Mouse (Mus musculus): Measurements from ENCODE around the gene Hlx. TPM values are rescaled to one million over a fixed set of nuclear protein-coding genes. Genes with fewer than 3 reads are reported as not detected.
A peak's percentile ranks its signal among the peaks of the same experiment; 100 is the strongest.

Gene Hlx
- polyA plus RNA-seq, 1 experiment from 2014 or later, result 4.8 TPM

GRCm38 (mm10) chr1:184718261-184719120 lies 13.9 kb downstream of the Hlx start:
- Histone ChIP-seq H3K27ac (replicated peaks) (no peak overlapping the region), H3K4me3 (0 out of 2 replicates have a peak overlapping the region, but pooled peaks have one; percentile 4), H3K27me3 (ENCODE audit: low read depth, poor library complexity, severe bottlenecking) (peaks cover 100% of the 10 kb centered on the region), H3K36me3 (no peaks in the 10 kb centered on the region), H3K9me3 (replicated peaks) (no peaks in the 10 kb centered on the region), H3K4me1 (peaks cover 17% of the 10 kb centered on the region)
- under 1% methylated on average over 41 of the region's 41 CpGs for WGBS
- peak; percentile 59 for DNase-seq (ENCODE audit: low spot score)

- peak; percentile 30 for DNase-seq (ENCODE audit: low spot score)
- WGBS, result under 1% methylated on average over 12 of the region's 12 CpGs
Measured at GRCm38 (mm10) chr1:184717691-184718200, 14.7 kb downstream of the Hlx start.

GRCm38 (mm10) chr1:184717016-184717568 lies 15.3 kb downstream of the Hlx start:
- peaks cover 100% of the 10 kb centered on the region for H3K27me3 ChIP-seq (ENCODE audit: low read depth, poor library complexity, severe bottlenecking)
- no peak overlapping the region for H3K27ac ChIP-seq (replicated peaks)
- WGBS, result 1% methylated on average over 18 of the region's 18 CpGs
- DNase-seq (ENCODE audit: low spot score), result peak; percentile 39
- H3K4me1 ChIP-seq, result peaks cover 17% of the 10 kb centered on the region
- H3K9me3 ChIP-seq (replicated peaks), result no peaks in the 10 kb centered on the region
- H3K36me3 ChIP-seq, result no peaks in the 10 kb centered on the region
- H3K4me3 ChIP-seq, result no peak overlapping the region

More at GRCm38 (mm10) chr1:184717691-184718200, 14.7 kb downstream of the Hlx start:
- Histone ChIP-seq H3K4me3 (no peak overlapping the region), H3K9me3 (replicated peaks) (no peaks in the 10 kb centered on the region), H3K36me3 (no peaks in the 10 kb centered on the region), H3K27ac (replicated peaks) (no peak overlapping the region), H3K27me3 (ENCODE audit: low read depth, poor library complexity, severe bottlenecking) (peaks cover 100% of the 10 kb centered on the region), H3K4me1 (peaks cover 17% of the 10 kb centered on the region)

- DNase-seq (ENCODE audit: low spot score), result peak; percentile 27
- Histone ChIP-seq H3K9me3 (replicated peaks) (no peaks in the 10 kb centered on the region), H3K27me3 (ENCODE audit: low read depth, poor library complexity, severe bottlenecking) (peaks cover 94% of the 10 kb centered on the region), H3K36me3 (no peaks in the 10 kb centered on the region), H3K27ac (replicated peaks) (no peak overlapping the region), H3K4me1 (peaks cover 17% of the 10 kb centered on the region), H3K4me3 (no peak overlapping the region)
- WGBS, result under 1% methylated on average over 6 of the region's 6 CpGs
Measured at GRCm38 (mm10) chr1:184716117-184716516, 16.3 kb downstream of the Hlx start.

GRCm38 (mm10) chr1:184715693-184716092 lies 16.7 kb downstream of the Hlx start:
- WGBS, result 28% methylated on average over 6 of the region's 6 CpGs
- Histone ChIP-seq H3K27me3 (ENCODE audit: low read depth, poor library complexity, severe bottlenecking) (peaks cover 90% of the 10 kb centered on the region), H3K9me3 (replicated peaks) (no peaks in the 10 kb centered on the region), H3K27ac (replicated peaks) (no peak overlapping the region), H3K36me3 (no peaks in the 10 kb centered on the region), H3K4me3 (no peak overlapping the region), H3K4me1 (peaks cover 17% of the 10 kb centered on the region)
- DNase-seq (ENCODE audit: low spot score), result no peak

GRCm38 (mm10) chr1:184714515-184714914 lies 17.9 kb downstream of the Hlx start:
- DNase-seq (ENCODE audit: low spot score), result no peak
- no peak overlapping the region for H3K4me3 ChIP-seq
- H3K9me3 ChIP-seq (replicated peaks), result no peaks in the 10 kb centered on the region
- peaks cover 17% of the 10 kb centered on the region for H3K4me1 ChIP-seq
- 32% methylated on average over 3 of the region's 3 CpGs for WGBS
- no peaks in the 10 kb centered on the region for H3K36me3 ChIP-seq
- H3K27me3 ChIP-seq (ENCODE audit: low read depth, poor library complexity, severe bottlenecking), result peaks cover 84% of the 10 kb centered on the region
- H3K27ac ChIP-seq (replicated peaks), result no peak overlapping the region

- Histone ChIP-seq H3K27ac (replicated peaks) (no peak overlapping the region), H3K36me3 (no peaks in the 10 kb centered on the region), H3K27me3 (ENCODE audit: low read depth, poor library complexity, severe bottlenecking) (peaks cover 82% of the 10 kb centered on the region), H3K4me1 (peaks cover 17% of the 10 kb centered on the region), H3K4me3 (no peak overlapping the region), H3K9me3 (replicated peaks) (no peaks in the 10 kb centered on the region)
- 60% methylated on average over 5 of the region's 5 CpGs for WGBS
- no peak for DNase-seq (ENCODE audit: low spot score)
Measured at GRCm38 (mm10) chr1:184713716-184714115, 18.7 kb downstream of the Hlx start.

- Histone ChIP-seq H3K4me1 (no peaks in the 10 kb centered on the region), H3K4me3 (no peak overlapping the region), H3K27me3 (ENCODE audit: low read depth, poor library complexity, severe bottlenecking) (peaks cover 21% of the 10 kb centered on the region), H3K9me3 (replicated peaks) (no peaks in the 10 kb centered on the region), H3K27ac (replicated peaks) (no peak overlapping the region), H3K36me3 (no peaks in the 10 kb centered on the region)
- WGBS, result 89% methylated on average over 4 of the region's 4 CpGs
- DNase-seq (ENCODE audit: low spot score), result no peak
Measured at GRCm38 (mm10) chr1:184707532-184708248, 24.7 kb downstream of the Hlx start.

GRCm38 (mm10) chr1:184704901-184705300 lies 27.5 kb downstream of the Hlx start:
- H3K9me3 ChIP-seq (replicated peaks), result no peaks in the 10 kb centered on the region
- H3K4me1 ChIP-seq, result no peaks in the 10 kb centered on the region
- DNase-seq (ENCODE audit: low spot score), result no peak
- H3K4me3 ChIP-seq, result no peak overlapping the region
- peaks cover 9% of the 10 kb centered on the region; the same call in 1 of the 2 replicates for H3K27me3 ChIP-seq (ENCODE audit: low read depth, poor library complexity, severe bottlenecking)
- H3K36me3 ChIP-seq, result no peaks in the 10 kb centered on the region
- H3K27ac ChIP-seq (replicated peaks), result no peak overlapping the region
- WGBS, result 40% methylated on average over 3 of the region's 3 CpGs

GRCm38 (mm10) chr1:184699295-184699694 lies 33.1 kb downstream of the Hlx start:
- H3K4me3 ChIP-seq, result no peak overlapping the region
- H3K27ac ChIP-seq (replicated peaks), result no peak overlapping the region
- no peaks in the 10 kb centered on the region for H3K36me3 ChIP-seq
- no peaks in the 10 kb centered on the region for H3K27me3 ChIP-seq (ENCODE audit: low read depth, poor library complexity, severe bottlenecking)
- 94% methylated on average over 1 of the region's 1 CpGs for WGBS
- no peaks in the 10 kb centered on the region for H3K4me1 ChIP-seq
- no peaks in the 10 kb centered on the region for H3K9me3 ChIP-seq (replicated peaks)
- DNase-seq (ENCODE audit: low spot score), result no peak

GRCm38 (mm10) chr1:184695451-184695850 lies 37.0 kb downstream of the Hlx start:
- Histone ChIP-seq H3K4me1 (no peaks in the 10 kb centered on the region), H3K36me3 (no peaks in the 10 kb centered on the region), H3K27ac (replicated peaks) (no peak overlapping the region), H3K9me3 (replicated peaks) (no peaks in the 10 kb centered on the region), H3K4me3 (no peak overlapping the region), H3K27me3 (ENCODE audit: low read depth, poor library complexity, severe bottlenecking) (no peaks in the 10 kb centered on the region)
- WGBS, result 83% methylated on average over 2 of the region's 2 CpGs
- DNase-seq (ENCODE audit: low spot score), result no peak

- DNase-seq (ENCODE audit: low spot score), result no peak
- Histone ChIP-seq H3K9me3 (replicated peaks) (no peaks in the 10 kb centered on the region), H3K4me1 (no peaks in the 10 kb centered on the region), H3K27ac (replicated peaks) (no peak overlapping the region), H3K36me3 (no peaks in the 10 kb centered on the region), H3K27me3 (ENCODE audit: low read depth, poor library complexity, severe bottlenecking) (no peaks in the 10 kb centered on the region), H3K4me3 (no peak overlapping the region)
- 83% methylated on average over 10 of the region's 10 CpGs for WGBS
Measured at GRCm38 (mm10) chr1:184692204-184692904, 40.1 kb downstream of the Hlx start.
